Mouse (Mus musculus): ENCODE results near the gene Bcat2.
A peak's percentile ranks its signal among the peaks of the same experiment; 100 is the strongest.

The Bcat2 gene

DNA sequence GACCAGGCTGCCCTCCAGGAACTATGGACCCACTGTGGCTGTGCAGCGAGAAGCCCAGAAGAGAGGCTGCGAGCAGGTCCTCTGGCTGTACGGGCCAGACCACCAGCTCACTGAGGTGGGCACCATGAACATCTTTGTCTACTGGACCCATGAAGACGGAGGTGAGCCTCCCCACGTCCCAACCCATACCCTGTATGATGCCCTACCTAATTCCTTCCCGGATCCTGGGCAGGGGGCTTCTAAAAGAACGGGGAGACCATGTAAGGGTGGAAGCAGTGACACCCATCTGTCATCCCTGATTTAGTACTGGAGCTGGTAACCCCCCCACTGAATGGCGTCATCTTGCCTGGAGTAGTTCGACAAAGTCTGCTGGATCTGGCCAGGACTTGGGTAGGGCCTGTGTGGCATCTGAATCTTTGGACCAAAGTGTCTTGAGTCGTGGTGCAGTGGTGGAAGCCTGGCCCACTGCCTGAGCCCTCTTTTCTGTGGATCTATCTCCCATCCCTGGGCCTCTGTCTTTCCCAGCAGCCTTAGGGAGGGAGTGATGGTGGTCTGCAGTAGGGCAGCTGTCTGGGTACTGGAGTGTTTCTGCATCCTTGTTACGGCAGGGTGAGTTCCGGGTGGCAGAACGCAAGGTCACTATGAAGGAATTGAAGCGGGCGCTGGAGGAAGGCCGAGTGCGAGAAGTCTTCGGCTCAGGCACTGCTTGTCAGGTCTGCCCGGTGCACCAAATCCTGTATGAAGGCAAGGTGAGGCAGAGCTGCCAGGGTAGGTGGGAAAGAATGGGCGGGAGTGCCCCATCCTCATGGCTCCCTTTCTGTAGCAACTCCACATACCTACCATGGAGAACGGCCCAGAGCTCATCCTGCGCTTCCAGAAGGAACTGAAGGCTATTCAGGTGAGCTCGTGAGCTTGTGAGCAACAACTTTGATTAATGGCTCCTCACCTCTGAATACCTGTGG is 18.0 kb downstream of the Bcat2 start:
- no peak for DNase-seq (ENCODE audit: low spot score in 2 of 2)

DNA sequence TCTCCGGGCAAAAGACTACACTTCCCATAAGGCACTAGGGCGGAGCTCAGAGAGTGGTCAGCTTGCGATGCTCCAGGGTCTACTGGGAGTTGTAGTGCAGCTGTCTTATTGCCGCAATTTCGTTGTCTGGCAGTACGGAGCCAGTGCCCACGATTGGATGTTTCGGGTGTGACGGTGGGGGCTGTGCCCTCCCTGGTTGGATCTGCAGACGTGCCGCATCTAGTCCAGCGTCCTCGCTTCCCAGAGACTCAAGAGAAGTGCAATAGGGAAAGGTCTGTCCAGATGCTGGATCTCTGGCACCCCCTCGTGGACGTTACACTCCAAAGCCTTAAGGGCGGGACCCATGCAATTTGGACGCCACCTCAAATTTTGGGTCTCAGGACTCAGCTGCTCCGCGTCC is 19.2 kb downstream of the Bcat2 start:
- peak; percentile 98 to 99 for DNase-seq (ENCODE audit: low spot score in 2 of 2)

DNA sequence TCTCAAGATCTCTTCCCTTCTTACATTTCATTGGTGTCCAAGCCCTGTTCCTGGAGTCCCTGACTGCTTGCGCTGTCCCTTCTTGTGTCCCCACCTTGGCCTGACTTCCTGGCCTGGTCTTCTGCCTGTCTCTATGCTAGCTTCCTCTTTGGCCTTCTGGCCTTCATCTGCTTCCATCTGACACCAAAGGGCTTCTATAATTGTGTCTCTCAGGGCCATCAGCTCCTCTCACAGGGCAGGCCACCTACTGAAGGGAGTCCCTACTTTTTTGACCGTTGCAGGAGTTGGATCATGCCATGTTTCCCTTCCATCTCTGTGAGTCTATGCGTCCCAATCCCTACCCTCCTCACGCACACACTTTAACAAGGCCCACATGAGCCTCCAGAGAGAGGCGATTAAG is 19.9 kb downstream of the Bcat2 start:
- peak in 1 of 2 experiments; percentile 14 for DNase-seq (ENCODE audit: low spot score in 2 of 2)

DNA sequence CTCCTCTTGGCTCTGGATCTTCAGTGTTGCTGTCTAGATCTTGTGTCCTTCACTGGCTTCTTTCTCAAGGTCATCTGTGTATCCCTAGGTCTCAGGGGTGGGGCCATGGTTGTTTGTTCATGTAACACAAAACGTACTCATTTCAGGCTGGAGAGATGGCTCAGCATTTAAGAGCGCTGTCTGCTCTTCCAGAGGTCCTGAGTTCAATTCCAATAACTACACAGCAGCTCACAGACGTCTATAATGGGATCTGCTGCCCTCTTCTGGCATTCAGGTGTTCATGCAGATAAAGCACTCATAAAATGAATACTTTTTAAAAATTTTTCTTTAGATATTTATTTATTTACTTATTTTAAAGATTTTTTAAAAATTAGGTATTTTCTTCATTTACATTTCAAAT is 20.9 kb downstream of the Bcat2 start:
- DNase-seq (ENCODE audit: low spot score in 2 of 2) = no peak

- DNase-seq (ENCODE audit: low spot score in 2 of 2) = no peak
Observed at GRCm38 (mm10) chr7:45591880-45592279, 21.9 kb downstream of the Bcat2 start.

DNA sequence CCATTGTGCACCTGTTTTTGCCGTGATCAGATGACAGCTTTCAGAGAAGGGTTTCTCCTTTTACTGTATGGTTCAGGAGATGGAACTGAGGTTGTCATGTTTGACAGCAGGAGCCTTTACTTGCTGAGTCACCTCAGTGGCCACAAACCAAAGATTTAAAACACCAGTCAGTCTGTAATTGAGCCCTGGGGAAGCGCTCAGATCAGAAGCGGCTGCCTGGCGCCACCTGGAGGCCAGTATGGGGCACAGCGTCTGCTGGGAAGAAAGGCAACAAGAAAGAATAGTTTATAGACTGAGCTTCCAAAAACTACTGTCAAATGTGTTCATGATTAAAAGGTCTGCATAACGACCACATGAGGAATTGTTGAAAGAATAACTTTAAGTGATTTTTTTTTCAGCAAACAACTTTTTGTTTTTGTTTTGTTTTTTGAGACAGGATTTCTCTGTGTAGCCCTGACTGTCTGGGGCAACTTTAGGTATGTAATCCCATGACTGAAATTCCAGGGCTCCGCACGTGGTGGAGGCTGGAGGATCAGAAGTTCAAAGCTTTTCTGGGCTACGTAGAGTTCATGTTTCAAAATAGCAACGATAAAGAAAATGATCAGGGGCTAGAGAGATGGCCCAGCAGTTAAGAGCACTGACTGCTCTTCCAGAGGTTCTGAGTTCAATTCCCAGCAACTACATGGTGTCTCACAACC is 23.3 kb downstream of the Bcat2 start:
- DNase-seq (ENCODE audit: low spot score in 2 of 2) = peak in 1 of 2 experiments; percentile 70

DNA sequence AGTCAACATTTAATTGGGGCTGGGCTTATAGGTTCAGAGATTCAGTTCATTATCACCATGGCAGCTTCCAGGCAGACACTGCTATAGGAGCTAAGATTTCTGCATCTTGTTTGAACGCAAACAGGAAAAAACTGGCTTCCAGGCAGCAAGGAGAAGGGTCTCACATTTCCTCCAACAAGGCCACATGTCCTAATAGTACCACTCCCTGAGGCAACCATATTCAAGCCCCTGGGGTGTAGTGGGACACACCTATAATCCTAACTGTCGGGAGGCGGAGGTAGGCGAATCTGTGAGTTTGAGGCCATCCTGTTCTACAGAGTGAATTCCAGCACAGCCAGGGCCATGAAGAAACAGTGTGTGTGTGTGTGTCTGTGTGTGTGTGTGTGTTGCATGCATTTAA is 25.2 kb downstream of the Bcat2 start:
- no peak for DNase-seq (ENCODE audit: low spot score in 2 of 2)

GRCm38 (mm10) chr7:45596107-45596506 is 26.2 kb downstream of the Bcat2 start:
- DNase-seq (ENCODE audit: low spot score in 2 of 2) = no peak

GRCm38 (mm10) chr7:45597013-45597412 is 27.1 kb downstream of the Bcat2 start:
- no peak for DNase-seq (ENCODE audit: low spot score in 2 of 2)

GRCm38 (mm10) chr7:45597527-45597926 is 27.6 kb downstream of the Bcat2 start:
- no peak for DNase-seq (ENCODE audit: low spot score in 2 of 2)

DNA sequence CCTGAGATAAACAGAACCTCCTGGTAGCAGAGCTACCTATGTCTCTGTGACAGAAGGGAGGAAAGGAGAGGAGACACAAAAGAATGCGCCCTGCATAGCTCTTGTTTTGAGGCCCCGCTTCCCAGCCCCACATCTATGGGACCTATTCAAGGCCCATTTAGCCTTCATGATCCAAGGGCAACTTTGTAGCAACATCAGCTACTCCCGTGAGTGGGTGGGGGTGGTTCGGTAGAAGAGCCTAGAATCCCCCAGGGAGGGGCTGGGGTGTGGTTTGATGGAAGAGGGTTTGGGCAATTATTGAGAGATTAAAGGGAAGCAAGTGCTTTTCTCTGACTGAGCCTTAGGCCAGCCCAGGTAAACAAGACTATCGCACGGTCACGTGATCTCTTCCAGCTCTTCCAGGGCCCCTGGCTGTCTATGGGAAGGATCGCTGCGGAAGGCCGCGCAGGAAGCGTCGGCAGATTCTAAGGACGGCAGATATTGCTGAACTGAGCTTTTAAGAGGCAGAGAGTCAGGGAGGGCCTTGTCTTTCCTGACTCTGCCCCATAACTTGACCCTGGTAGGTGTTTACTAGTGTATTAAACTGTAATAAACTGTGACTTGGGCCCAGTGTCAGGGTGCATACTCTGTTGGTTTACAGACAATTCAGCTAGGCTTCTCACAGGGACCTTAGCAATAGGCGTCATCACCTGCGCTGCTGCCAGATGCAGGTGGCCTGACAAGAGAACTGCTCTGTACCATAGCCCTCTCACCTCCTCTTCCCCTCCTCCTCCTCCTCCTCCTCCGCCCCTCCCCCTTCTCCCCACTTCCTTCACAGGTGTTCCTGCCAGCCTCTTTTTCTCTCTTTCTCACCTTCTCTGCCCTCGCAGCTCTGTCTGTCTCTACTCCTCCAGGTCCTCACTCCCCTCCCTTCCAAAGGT is 29.3 kb downstream of the Bcat2 start:
- DNase-seq (ENCODE audit: low spot score in 2 of 2) = no peak

DNA sequence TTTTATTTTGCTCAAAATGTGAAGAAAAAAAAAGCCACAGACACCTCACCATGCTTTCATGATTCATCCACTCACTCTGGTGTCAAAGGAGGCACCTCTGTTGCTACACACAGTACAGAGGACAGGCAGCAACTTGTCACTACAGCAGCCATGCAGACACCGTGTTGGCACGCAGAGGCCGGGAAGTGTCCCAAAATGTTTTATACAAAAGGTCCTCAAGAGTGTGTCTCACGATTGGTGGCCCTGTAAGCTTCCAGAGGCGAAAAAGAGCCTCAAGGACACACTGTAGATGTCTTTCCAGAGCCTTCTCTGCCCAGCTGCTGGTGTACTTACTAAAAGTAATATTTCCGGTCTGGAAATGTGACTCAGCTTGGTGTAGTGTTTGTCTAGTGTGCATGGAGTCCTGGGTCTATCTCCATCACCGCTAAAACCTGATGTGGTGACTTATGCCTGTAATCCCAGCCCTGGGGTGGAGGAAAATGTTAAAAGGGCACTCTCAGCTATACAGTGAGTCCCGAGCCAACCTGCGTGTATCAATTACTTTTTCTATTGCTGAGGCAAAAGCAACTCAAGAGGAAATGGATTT is 35.8 kb downstream of the Bcat2 start:
- DNase-seq (ENCODE audit: low spot score in 2 of 2) = no peak

- DNase-seq (ENCODE audit: low spot score in 2 of 2) = no peak
Observed at GRCm38 (mm10) chr7:45609511-45609910, 39.6 kb downstream of the Bcat2 start.

DNA sequence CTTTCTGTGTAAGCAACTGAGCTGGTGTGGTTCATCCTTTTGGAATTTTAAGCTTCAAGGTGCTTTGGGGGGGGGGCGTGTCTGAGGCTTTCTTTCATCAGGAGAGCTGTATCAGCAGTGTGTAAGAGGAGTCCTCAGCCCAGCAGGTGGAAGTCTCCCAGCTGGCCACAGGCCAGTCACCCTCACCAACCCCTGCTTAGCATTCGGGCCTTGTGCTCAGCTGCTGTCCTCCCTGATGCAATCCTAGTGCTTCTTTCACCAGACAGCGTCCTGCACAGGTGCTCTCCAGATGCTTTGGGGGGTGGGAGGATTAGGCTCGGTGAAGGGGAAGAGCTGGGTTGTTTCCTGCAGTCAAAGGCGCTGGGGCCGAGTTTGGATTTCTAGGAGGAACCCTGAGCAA is 46.3 kb downstream of the Bcat2 start:
- no peak for DNase-seq (ENCODE audit: low spot score in 2 of 2)

DNA sequence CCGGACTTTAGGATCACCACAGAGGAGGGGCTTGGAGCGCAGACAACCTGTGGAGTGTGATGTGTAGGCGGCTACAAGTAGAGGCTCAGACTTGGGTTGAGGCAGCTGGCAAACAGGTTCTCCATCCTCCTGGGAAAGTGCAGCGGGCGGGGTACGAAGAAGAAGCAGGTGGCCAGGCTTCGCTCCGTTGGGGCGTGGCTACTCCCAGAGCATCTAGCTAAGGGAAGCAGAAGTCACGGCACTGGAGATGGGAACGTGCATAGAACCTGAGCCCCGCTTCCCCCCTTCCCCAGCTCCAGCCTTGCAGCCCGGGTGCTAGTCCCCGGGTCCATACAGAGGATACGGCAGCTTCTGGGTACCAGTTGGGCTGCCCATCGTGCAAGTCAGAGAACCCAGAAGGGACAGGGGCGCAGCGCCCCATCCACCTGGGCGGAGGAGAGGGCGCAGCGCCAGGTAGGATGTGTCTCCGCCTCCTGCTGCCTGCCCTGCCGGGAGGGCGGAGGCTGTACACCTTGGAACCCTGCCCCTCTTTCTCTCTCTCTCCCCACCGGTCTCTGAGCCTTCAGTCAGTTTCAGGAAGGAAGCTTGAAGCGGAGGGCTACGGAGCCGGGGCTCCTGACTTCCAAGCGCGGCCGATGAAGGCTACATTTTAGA is 47.2 kb downstream of the Bcat2 start, which contains the start of gene Fut1:
Gene Fut1 (plus strand): TSS at position 248 of the 654 bp plus-strand sequence.
- peak in 1 of 2 experiments; percentile 47 for DNase-seq (ENCODE audit: low spot score in 2 of 2)

DNA sequence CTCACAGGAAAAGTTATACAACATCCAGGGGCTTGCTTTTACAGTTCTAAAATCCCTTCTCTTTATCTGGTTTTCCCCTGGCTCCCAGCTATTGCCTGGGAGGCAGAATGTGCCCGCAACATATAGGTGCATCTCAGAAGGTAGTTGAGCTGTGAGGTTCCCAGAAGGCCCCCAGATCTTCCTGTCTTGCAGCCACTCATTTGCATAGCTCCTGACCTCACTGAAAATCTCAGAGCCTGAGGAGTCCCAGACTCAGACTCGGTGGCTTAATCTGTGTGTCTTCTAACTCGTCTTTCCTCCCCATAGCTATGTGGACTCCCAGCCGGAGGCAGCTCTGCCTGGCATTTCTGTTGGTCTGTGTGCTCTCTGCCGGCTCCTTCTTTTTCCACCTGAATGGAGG is 48.4 kb downstream of the Bcat2 start:
- DNase-seq (ENCODE audit: low spot score in 2 of 2) = no peak

DNA sequence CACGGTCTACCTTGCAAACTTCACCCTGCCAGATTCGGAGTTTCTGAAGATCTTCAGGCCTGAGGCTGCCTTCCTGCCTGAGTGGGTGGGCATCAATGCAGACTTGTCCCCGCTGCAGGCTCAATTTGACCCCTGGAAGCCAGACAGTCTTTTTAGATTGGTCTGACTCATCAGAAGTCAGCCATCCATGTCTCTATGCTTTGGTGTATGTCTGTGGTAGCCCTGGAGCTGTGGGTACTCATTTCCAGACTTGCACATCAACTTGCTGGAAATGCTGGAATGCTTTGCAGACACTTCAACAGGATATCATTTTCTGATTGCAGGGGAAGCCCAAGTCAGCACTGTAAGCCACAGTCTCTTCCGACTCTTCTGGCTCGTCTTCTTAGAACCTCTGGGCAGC is 49.6 kb downstream of the Bcat2 start:
- no peak for DNase-seq (ENCODE audit: low spot score in 2 of 2)

DNA sequence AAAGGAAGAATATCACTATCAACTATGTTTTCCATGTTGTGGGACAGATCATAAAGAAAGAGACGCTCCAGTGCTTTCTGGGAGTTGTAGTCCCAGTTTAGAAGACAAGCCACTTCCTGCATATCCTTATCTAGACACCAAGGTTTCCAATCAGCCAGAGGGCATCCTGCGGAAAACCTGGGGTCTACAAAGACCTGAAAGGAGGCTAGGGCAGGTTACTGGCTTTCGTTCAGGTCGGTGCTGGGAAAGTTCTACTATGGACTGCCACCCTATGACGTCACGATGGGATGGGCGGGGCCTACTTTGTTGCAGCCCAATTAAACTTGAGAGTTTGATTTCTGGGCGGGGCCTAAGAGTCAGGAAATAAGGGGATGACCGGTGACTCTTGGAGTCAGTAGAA is 51.5 kb downstream of the Bcat2 start, which contains the start of gene Izumo1:
Gene Izumo1 (plus strand): TSS at position 369 of the 400 bp plus-strand sequence.
- no peak for DNase-seq (ENCODE audit: low spot score in 2 of 2)

GRCm38 (mm10) chr7:45623507-45623906 is 53.6 kb downstream of the Bcat2 start:
- no peak for DNase-seq (ENCODE audit: low spot score in 2 of 2)

- DNase-seq (ENCODE audit: low spot score in 2 of 2) = no peak
Observed at GRCm38 (mm10) chr7:45624718-45625117, 54.8 kb downstream of the Bcat2 start.

DNA sequence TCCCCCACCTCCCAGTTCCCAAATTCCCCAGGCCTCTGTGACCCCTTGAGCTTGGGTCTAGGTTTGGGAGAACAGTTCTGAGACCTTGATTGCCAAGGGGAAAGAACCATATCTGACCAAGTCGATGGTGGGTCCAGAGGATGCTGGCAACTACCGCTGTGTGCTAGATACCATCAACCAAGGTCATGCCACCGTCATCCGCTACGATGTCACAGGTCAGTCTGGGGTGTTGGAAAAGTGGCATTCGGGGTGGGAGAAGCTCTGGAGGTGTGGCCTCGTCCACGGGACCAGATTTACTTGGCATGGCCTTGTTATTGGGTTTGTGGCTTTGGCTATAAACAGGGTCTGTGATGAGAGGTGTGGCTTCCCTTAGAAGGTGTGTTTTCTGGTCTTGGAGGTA is 55.5 kb downstream of the Bcat2 start:
- DNase-seq (ENCODE audit: low spot score in 2 of 2) = no peak
